In genomic region chr5:135960909-135961635, GRCm38 (mm10) we compare ENCODE assay signal across 10 mouse cellular contexts. TPM values are rescaled to one million over a fixed set of nuclear protein-coding genes. Genes with fewer than 3 reads are reported as not detected.
A peak's percentile ranks its signal among the peaks of the same experiment; 100 is the strongest.
DNase-seq lines count a peak whose midpoint lies in the region; ATAC-seq and TF ChIP-seq lines count a peak whose summit lies in the region.
"Had no signal": no experiment of that assay in that cellular context is flagged by ENCODE, and none has a peak within 500 bp of the region (broad histone marks: within the 10 kb centered on the region; RNA-seq: fewer than 3 reads in every experiment).

No protein-coding gene starts in this region.

- H3K4me3 ChIP-seq in hindbrain, embryonic 10.5 days: peak overlapping the region; percentile 65; the same call in 1 of the 2 replicates
- H3K4me3 ChIP-seq in hindbrain, embryonic 16.5 days (ENCODE audit: low read length): no peak overlapping the region
- peak overlapping the region; percentile 40 for H3K4me3 ChIP-seq in bone marrow, adult 2 months (replicated peaks; ENCODE audit: control insufficient read depth, low read depth, low read length)
- H3K4me3 ChIP-seq in hindbrain, embryonic 13.5 days: no peak overlapping the region
- H3K4me3 ChIP-seq in midbrain, embryonic 12.5 days: no peak overlapping the region

- peaks cover 51% of the 10 kb centered on the region for H3K4me1 ChIP-seq in hindbrain, embryonic 10.5 days (replicated peaks)
- H3K4me1 ChIP-seq in hindbrain, embryonic 16.5 days (ENCODE audit: control insufficient read depth, insufficient read depth, low read depth, low read length): peaks cover 11% of the 10 kb centered on the region
- H3K4me1 ChIP-seq in bone marrow, adult 2 months (ENCODE audit: control insufficient read depth, insufficient read depth, low read length): peaks cover 10% of the 10 kb centered on the region
- H3K4me1 ChIP-seq in hindbrain, embryonic 13.5 days (replicated peaks): peaks cover 39% of the 10 kb centered on the region
- peaks cover 19% of the 10 kb centered on the region for H3K4me1 ChIP-seq in midbrain, embryonic 12.5 days

- no peak for TF ChIP-seq POLR2A in bone marrow, adult 2 months (IDR thresholded peaks at IDR 0.05; ENCODE audit: borderline replicate concordance, control insufficient read depth, low read depth, low read length)

- no peak overlapping the region for H3K9ac ChIP-seq in hindbrain, embryonic 16.5 days (ENCODE audit: low read depth, low read length)
- H3K9ac ChIP-seq in hindbrain, embryonic 13.5 days: no peak overlapping the region
- no peak overlapping the region for H3K9ac ChIP-seq in midbrain, embryonic 12.5 days (replicated peaks)

- no peaks in the 10 kb centered on the region for H3K9me3 ChIP-seq in hindbrain, embryonic 10.5 days
- H3K9me3 ChIP-seq in hindbrain, embryonic 16.5 days (ENCODE audit: control insufficient read depth, low read length): no peaks in the 10 kb centered on the region
- no peaks in the 10 kb centered on the region for H3K9me3 ChIP-seq in hindbrain, embryonic 13.5 days
- H3K9me3 ChIP-seq in midbrain, embryonic 12.5 days: no peaks in the 10 kb centered on the region

- H3K4me2 ChIP-seq in hindbrain, embryonic 16.5 days (ENCODE audit: low read length): no peak overlapping the region
- H3K4me2 ChIP-seq in hindbrain, embryonic 13.5 days: peak overlapping the region; percentile 91; the same call in 1 of the 2 replicates
- H3K4me2 ChIP-seq in midbrain, embryonic 12.5 days (replicated peaks): peak overlapping the region; percentile 92; the same call in 1 of the 2 replicates

- no peaks in the 10 kb centered on the region for H3K36me3 ChIP-seq in hindbrain, embryonic 10.5 days
- H3K36me3 ChIP-seq in hindbrain, embryonic 16.5 days (ENCODE audit: control insufficient read depth, insufficient read depth, low read length): no peaks in the 10 kb centered on the region
- no peaks in the 10 kb centered on the region for H3K36me3 ChIP-seq in hindbrain, embryonic 13.5 days
- no peaks in the 10 kb centered on the region for H3K36me3 ChIP-seq in midbrain, embryonic 12.5 days

- peaks cover 20% of the 10 kb centered on the region for H3K27me3 ChIP-seq in hindbrain, embryonic 10.5 days (ENCODE audit: insufficient read depth, poor library complexity, severe bottlenecking)
- no peaks in the 10 kb centered on the region for H3K27me3 ChIP-seq in hindbrain, embryonic 16.5 days (replicated peaks; ENCODE audit: control insufficient read depth, insufficient read depth, low read length)
- 0 out of 2 replicates have a peak, but pooled peaks cover 9% of the 10 kb centered on the region for H3K27me3 ChIP-seq in hindbrain, embryonic 13.5 days
- H3K27me3 ChIP-seq in midbrain, embryonic 12.5 days: peaks cover 15% of the 10 kb centered on the region

- peak overlapping the region; percentile 97 for H3K27ac ChIP-seq in hindbrain, embryonic 10.5 days
- no peak overlapping the region; the same call in 1 of the 2 replicates for H3K27ac ChIP-seq in hindbrain, embryonic 16.5 days (ENCODE audit: low read depth, low read length)
- peak overlapping the region; percentile 98 for H3K27ac ChIP-seq in bone marrow, adult 2 months (ENCODE audit: control insufficient read depth, insufficient read depth, low read depth, low read length, poor library complexity)
- peak overlapping the region; percentile 98 for H3K27ac ChIP-seq in hindbrain, embryonic 13.5 days
- 0 out of 2 replicates have a peak overlapping the region, but pooled peaks have one; percentile 95 for H3K27ac ChIP-seq in midbrain, embryonic 12.5 days (replicated peaks)

- no peak for ATAC-seq in hindbrain, embryonic 16.5 days
- no peak for ATAC-seq in hindbrain, embryonic 13.5 days (ENCODE audit: low FRiP score)
- no peak for ATAC-seq in midbrain, embryonic 12.5 days (ENCODE audit: low FRiP score, low read depth)

- 94% methylated on average over 15 of the region's 15 CpGs for WGBS in hindbrain, embryonic 10.5 days
- WGBS in hindbrain, embryonic 16.5 days: 96% methylated on average over 15 of the region's 15 CpGs
- 93% methylated on average over 15 of the region's 15 CpGs for WGBS in bone marrow, adult 2 months
- WGBS in hindbrain, embryonic 13.5 days: 96% methylated on average over 15 of the region's 15 CpGs
- WGBS in midbrain, embryonic 12.5 days: 97% methylated on average over 15 of the region's 15 CpGs

- TF ChIP-seq CTCF in bone marrow, adult 2 months (IDR thresholded peaks at IDR 0.05; ENCODE audit: control insufficient read depth, insufficient read depth, low read length): no peak

- DNase-seq in hindbrain, embryonic 10.5 days (ENCODE audit: low spot score): no peak
- DNase-seq in urinary bladder, postnatal 36 days (ENCODE audit: low spot score in 2 of 2): no peak
- no peak for DNase-seq in right cerebral cortex, postnatal 36 days (ENCODE audit: low spot score in 2 of 2)
- no peak for DNase-seq in retina, embryonic 14.5 days (ENCODE audit: low spot score)
- DNase-seq: gastrocnemius, postnatal 14 days; retina, postnatal 1 day had no signal

RNA-seq across cellular contexts. Expression of gene Ssc4d, which starts 13.3 kb away (rescaled TPM):
- polyA plus RNA-seq in hindbrain, embryonic 10.5 days (2016; fragmentation: Nextera tagmentation; extraction: Ambion mirVana): 1.3 and 1.6 TPM in 2 replicates
- 2.9 and 3.4 TPM in 2 replicates for polyA plus RNA-seq in hindbrain, embryonic 16.5 days (2015; fragmentation: Nextera tagmentation; extraction: Ambion mirVana)
- 1.1 and 4.0 TPM in 2 replicates for polyA plus RNA-seq in bone marrow, adult 2 months (2011; ENCODE audit: insufficient read depth, insufficient read length, low replicate concordance, missing spikeins)
- polyA plus RNA-seq in hindbrain, embryonic 13.5 days (2015; fragmentation: Nextera tagmentation; extraction: Ambion mirVana): 0.61 and 1.4 TPM in 2 replicates
- polyA plus RNA-seq in midbrain, embryonic 12.5 days (2016; fragmentation: Nextera tagmentation; extraction: Ambion mirVana): 0.82 and 2.2 TPM in 2 replicates

RNA-seq across cellular contexts. Expression of gene Zp3, which starts 18.8 kb away (rescaled TPM):
- not detected in 2 replicates for polyA plus RNA-seq in hindbrain, embryonic 10.5 days (2016; fragmentation: Nextera tagmentation; extraction: Ambion mirVana)
- 0.15 TPM in 1 of 2 replicates, not detected in the other for polyA plus RNA-seq in hindbrain, embryonic 16.5 days (2015; fragmentation: Nextera tagmentation; extraction: Ambion mirVana)
- polyA plus RNA-seq in bone marrow, adult 2 months (2011; ENCODE audit: insufficient read depth, insufficient read length, low replicate concordance, missing spikeins): not detected in 2 replicates
- polyA plus RNA-seq in hindbrain, embryonic 13.5 days (2015; fragmentation: Nextera tagmentation; extraction: Ambion mirVana): 0.17 TPM in 1 of 2 replicates, not detected in the other
- polyA plus RNA-seq in midbrain, embryonic 12.5 days (2016; fragmentation: Nextera tagmentation; extraction: Ambion mirVana): not detected in 2 replicates

RNA-seq across cellular contexts. Expression of gene Ywhag, which starts 26.7 kb away (rescaled TPM):
- 274 and 348 TPM in 2 replicates for polyA plus RNA-seq in hindbrain, embryonic 10.5 days (2016; fragmentation: Nextera tagmentation; extraction: Ambion mirVana)
- 996 and 1,023 TPM in 2 replicates for polyA plus RNA-seq in hindbrain, embryonic 16.5 days (2015; fragmentation: Nextera tagmentation; extraction: Ambion mirVana)
- 26.9 and 58.1 TPM in 2 replicates for polyA plus RNA-seq in bone marrow, adult 2 months (2011; ENCODE audit: insufficient read depth, insufficient read length, low replicate concordance, missing spikeins)
- 646 and 674 TPM in 2 replicates for polyA plus RNA-seq in hindbrain, embryonic 13.5 days (2015; fragmentation: Nextera tagmentation; extraction: Ambion mirVana)
- polyA plus RNA-seq in midbrain, embryonic 12.5 days (2016; fragmentation: Nextera tagmentation; extraction: Ambion mirVana): 457 and 466 TPM in 2 replicates

RNA-seq across cellular contexts. Expression of gene Dtx2, which starts 33.5 kb away (rescaled TPM):
- 34.8 and 38.1 TPM in 2 replicates for polyA plus RNA-seq in hindbrain, embryonic 10.5 days (2016; fragmentation: Nextera tagmentation; extraction: Ambion mirVana)
- polyA plus RNA-seq in hindbrain, embryonic 16.5 days (2015; fragmentation: Nextera tagmentation; extraction: Ambion mirVana): 22.9 and 28.6 TPM in 2 replicates
- polyA plus RNA-seq in bone marrow, adult 2 months (2011; ENCODE audit: insufficient read depth, insufficient read length, low replicate concordance, missing spikeins): 6.9 and 9.3 TPM in 2 replicates
- 25.6 and 28.3 TPM in 2 replicates for polyA plus RNA-seq in hindbrain, embryonic 13.5 days (2015; fragmentation: Nextera tagmentation; extraction: Ambion mirVana)
- 30.0 and 30.7 TPM in 2 replicates for polyA plus RNA-seq in midbrain, embryonic 12.5 days (2016; fragmentation: Nextera tagmentation; extraction: Ambion mirVana)

Comparison
In these comparisons a context has a peak if more than half of its experiments do, and no peak if none do; other contexts are left out.
1. H3K4me3 ChIP-seq: peak in hindbrain, embryonic 10.5 days (single experiment) and bone marrow, adult 2 months (single experiment); none in hindbrain, embryonic 16.5 days (single experiment), hindbrain, embryonic 13.5 days (single experiment) and midbrain, embryonic 12.5 days (single experiment).